Mouse (Mus musculus) embryonic fibroblast, embryonic 13.5 days (primary cell): ENCODE measurements around the gene Kalrn.

Source experiments
- CTCF ChIP-seq: IDR thresholded peaks from 2 replicates; pipeline ENCODE4 v1.5.1; 2011; ENCODE audit warnings: mild to moderate bottlenecking, control low read depth, low read length, moderate library complexity, borderline replicate concordance; ENCODE audit not compliant: insufficient read depth
- POLR2A ChIP-seq: IDR thresholded peaks from 2 replicates; pipeline ENCODE4 v1.6.1; 2011; ENCODE audit warnings: low read depth, mild to moderate bottlenecking, control low read depth, low read length, moderate library complexity

GRCm38 (mm10) chr16:33922111-33923000 lies 651.0 kb downstream of the Kalrn start:
- no peak for TF ChIP-seq POLR2A
- TF ChIP-seq CTCF = no peak
